Mouse (Mus musculus) thymus, adult 18-20 months (tissue): Measurements from ENCODE around the gene Prkag3.

Experiments
- DNase-seq, 2 experiments: peaks; one replicate each; pipeline ENCODE4 v3.0.0; 2022; ENCODE audit warnings: mixed read lengths in 2 of 2

The Prkag3 gene

DNA sequence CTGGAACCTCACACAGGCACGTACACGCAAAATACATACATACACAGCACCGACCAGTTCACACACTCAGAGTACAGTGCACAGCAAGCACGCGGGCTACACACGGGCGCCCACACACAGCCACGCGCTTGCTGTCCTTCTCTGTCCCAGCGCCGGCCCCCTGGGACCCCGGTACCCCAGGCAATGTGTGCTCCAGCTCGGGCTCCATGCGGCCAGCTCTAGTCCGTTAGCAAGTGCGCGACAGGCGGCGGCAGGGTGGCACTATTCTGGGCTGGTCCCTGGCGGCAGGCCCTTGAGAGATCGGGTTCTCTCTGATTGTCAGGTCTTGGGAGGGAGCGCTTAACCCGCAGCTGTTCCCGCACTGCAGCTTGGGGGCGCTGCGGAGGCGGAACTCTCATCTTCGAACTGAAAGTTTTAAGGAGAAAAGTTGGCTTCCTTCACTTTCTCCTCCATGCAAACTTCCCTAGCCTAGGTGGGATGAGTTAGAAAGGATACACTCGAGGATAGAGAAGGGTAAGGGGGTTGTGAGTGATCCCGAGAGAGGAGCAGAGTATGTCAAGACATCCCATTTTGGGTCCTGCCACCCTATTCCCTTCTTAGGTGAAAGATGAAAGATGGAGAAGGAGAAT is at the start of gene Prkag3:
Gene Prkag3 (minus strand): TSS at position 579 of the 629 bp plus-strand sequence.
- DNase-seq = peak in 1 of 2 experiments; percentile 17

DNA sequence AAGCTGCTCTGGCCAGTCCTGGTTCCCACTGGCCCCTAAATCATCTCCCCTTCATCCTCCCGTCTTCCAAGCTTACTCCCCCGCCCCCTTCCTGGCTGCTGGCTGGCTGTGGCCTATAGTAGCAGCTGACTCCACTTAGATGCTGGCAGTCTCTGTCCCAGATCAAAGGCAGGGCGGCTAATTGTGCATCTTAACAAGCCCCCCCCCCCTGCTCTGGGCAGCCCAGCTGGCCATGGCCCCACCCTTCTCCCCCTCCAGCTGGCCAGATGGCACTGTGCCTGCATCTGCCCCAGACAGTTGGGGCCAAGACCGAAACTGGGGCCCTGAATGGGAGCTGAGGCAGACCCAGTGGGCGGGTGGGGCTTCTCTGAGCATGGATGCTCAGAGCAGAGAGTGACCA is 48.4 kb upstream of the Prkag3 start:
- DNase-seq = no peak

GRCm38 (mm10) chr1:74795145-74795529 is 46.1 kb upstream of the Prkag3 start:
- DNase-seq = no peak

GRCm38 (mm10) chr1:74794487-74795144 is 45.6 kb upstream of the Prkag3 start:
- no peak for DNase-seq

DNA sequence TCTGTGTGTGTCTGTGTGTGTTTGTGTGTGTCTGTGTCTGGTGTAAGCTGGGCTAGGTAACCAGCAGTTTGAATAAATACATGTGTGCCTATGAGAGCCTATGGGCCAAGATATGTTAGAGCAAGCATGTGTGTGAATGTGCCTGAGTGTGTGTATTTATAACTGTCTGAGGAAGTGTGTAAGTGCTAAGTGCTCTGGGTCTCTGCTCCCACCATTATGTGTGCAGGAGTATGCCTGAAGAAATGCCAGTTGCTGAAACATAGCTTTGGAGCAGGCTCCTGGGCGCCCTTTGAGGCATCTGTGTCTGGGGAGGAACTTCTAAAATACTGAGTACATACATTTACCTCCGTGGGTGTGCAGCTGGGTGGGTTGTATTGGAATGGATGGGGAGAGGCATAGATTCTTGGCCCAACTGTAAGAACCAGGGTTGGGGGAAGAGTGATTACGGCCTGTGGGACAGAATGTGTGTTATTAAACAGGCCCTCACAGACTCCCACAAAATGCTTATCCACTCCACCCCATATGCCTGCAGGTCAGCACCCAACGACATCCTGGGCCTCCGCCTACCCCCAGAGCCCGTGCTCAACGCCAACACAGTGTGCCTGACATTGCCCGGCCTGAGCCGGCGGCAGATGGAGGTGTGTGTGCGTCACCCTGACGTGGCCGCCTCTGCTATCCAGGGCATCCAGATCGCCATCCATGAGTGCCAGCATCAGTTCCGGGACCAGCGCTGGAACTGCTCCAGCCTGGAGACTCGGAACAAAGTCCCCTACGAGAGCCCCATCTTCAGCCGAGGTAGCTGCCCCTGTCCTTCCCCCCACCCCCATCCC is 44.0 kb upstream of the Prkag3 start:
- no peak for DNase-seq

GRCm38 (mm10) chr1:74791249-74791648 is 42.2 kb upstream of the Prkag3 start, which contains the start of gene Wnt10a:
TSS of gene Wnt10a (plus strand) at chr1:74791516.
- no peak for DNase-seq

DNA sequence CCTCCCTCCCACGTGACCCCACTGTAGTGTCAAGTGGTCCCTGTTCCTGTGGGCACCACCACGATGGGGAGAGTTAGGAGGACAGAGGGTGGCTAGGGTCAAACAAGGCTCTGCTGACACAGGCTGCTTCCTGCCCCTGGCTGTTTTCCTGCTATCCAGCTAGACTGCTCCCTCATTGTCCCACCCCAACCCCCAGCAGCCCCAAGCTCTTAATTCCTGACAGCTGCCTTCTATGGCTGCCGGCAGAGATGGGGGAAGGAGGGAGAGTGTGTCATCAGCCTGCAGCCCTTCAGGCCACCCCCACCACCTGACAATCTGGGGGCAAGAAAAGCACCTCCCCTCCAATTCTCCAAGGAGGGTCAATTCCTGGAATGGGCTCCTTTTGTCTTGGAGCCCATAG is 41.1 kb upstream of the Prkag3 start:
- no peak for DNase-seq

DNA sequence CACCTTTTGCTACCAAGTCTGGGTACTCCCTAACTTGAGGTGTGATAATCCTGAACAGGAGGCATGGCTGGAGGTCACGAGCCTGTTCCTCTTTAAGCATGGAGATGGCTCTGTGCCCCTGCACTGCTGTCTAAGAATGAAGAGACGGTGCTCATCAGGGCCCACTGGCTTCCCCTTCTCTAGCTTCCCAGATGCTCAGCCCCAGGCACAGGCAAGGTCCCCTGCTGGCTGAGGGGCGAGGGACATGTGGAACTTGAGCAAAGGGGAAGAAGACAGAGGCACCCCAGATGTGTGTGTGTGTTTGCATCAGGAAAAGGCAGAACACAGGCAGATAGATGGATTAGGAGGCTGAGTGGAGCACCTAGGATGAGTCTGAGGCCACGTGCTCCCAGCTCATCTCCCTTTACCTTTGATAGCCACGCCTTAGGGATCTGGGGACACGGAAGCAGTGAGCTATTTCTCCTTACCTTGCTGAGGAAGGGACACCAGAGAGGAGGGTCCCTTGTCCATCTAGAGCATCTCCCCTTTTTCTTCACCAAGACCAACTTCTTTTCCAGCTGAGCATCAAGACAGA is 39.7 kb upstream of the Prkag3 start:
- no peak for DNase-seq

DNA sequence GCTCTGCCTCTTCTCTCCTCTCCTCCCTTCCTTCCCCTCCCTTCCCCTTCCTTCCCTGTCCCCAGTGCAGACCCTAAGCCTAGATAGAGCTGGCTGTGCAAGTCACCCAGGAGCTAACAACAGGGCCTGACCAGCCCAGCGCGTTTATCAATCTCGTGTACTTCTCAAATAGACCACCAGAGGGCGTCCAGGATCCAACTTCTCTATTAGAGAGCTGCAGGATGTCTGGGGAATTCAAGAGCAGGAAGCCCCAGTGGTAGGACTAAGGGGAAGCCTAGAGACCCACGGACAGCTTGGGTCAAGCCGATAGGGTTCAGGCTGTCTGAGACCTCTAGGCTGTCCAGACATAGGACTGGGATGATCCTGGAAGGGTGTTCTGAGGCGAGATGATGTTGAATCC is 38.8 kb upstream of the Prkag3 start:
- peak in 1 of 2 experiments; percentile 52 for DNase-seq

GRCm38 (mm10) chr1:74784041-74784759 is 35.2 kb upstream of the Prkag3 start:
- no peak for DNase-seq

- DNase-seq = no peak
These were observed 34.5 kb upstream of the Prkag3 start for GRCm38 (mm10) chr1:74783554-74783953.

- no peak for DNase-seq
These were observed 33.0 kb upstream of the Prkag3 start for GRCm38 (mm10) chr1:74782045-74782444.

- DNase-seq = no peak
These were observed 30.0 kb upstream of the Prkag3 start for GRCm38 (mm10) chr1:74778934-74779486.

GRCm38 (mm10) chr1:74775816-74776215 is 26.8 kb upstream of the Prkag3 start:
- no peak for DNase-seq

DNA sequence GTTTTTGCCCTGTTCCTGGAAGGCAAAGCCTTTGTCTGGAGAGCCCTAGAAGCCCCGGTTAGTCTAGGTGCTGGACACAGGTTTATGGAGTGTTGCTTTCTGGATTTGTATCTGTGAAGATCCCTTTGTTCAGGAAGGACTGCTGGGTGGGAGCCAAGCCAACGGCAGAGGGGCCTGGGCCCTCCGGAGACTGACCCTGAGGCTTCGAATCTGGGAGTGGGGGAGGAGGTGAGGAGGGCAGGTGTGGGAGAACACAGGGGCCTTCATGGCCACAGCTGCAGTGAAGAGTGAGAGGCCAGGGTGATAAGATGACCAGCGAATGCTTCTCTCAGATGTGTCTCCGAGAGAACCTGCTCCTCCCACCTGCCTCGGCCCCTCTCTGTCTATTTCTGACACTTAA is 25.0 kb upstream of the Prkag3 start:
- DNase-seq = no peak

DNA sequence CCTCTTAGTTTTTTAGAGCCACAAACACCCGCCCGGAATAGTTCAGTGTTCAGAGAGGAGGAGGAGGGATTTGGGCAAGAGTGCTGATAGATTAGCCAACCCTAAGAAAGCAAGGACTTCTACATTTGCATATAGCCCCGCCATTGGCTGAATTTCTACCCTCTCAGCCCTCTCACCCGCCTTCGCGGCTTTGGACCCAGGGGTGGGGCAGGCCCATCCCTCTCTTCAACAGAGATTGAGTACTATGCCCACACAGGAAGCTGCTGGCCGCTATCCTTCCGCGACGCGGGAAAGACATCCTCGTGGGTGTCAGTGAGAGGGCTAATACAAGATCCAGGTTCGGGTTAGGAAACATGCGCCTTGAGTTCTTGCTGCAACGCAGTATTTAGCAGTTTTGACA is 24.1 kb upstream of the Prkag3 start:
- peak; percentile 42 to 49 for DNase-seq

- no peak for DNase-seq
These were observed 23.1 kb upstream of the Prkag3 start for GRCm38 (mm10) chr1:74771931-74772620.

GRCm38 (mm10) chr1:74771845-74771930 is 22.7 kb upstream of the Prkag3 start, which contains the start of gene Wnt6:
TSS of gene Wnt6 (plus strand) at chr1:74771892.
- DNase-seq = no peak

DNA sequence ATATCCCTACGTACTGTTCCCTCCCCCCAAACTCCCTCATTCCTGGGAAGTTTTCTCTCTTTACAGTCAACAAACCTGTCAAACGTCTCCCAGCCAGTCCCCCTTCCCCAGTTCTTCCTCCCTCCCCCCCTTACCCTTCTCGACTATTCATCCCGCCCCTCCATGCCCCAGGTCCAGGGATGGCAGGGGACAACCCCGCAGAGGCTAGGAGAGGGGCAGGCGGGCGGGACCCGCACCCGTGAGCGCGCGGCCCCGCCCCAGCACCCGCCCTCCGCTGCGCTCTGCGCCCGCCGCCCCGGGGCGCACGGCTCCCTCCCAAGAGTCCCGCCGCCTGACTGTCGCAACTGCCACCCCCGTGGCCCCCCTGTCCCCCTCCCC is 22.4 kb upstream of the Prkag3 start:
- no peak for DNase-seq

- no peak for DNase-seq
These were observed 21.9 kb upstream of the Prkag3 start for GRCm38 (mm10) chr1:74770727-74771466.

- DNase-seq = no peak
These were observed 14.1 kb upstream of the Prkag3 start for GRCm38 (mm10) chr1:74763081-74763480.

DNA sequence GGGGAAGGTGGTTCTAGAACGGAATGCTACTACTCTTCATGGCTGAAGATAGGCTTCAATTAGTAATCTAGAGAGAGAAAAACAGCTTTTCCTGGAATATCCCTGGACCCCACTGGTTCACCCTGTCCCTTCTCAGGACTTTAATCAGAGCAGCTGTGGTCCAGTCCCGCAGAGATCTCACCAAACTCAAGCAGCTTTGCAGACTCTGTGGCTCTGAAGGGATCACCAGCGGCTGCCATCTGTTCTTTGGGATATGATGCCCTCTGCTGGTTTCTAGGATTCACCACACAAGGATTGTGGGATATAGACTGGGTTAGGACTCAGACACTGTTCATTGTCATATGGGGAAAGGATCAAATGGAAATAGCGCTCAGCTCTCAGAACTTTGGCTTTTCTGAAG is 10.8 kb upstream of the Prkag3 start:
- DNase-seq = no peak
